Mouse (Mus musculus): ENCODE results near the gene Klhdc10. TPM values are rescaled to one million over a fixed set of nuclear protein-coding genes. Genes with fewer than 3 reads are reported as not detected.
A peak's percentile ranks its signal among the peaks of the same experiment; 100 is the strongest.

The Klhdc10 gene
- 33.0 and 37.4 TPM in 2 replicates for polyA plus RNA-seq (2014; fragmentation: Nextera tagmentation; extraction: Ambion mirVana)

GRCm38 (mm10) chr6:30401308-30402015 is at the start of gene Klhdc10:
Klhdc10 (plus strand) TSS chr6:30401868.
- Histone ChIP-seq H3K4me1 (replicated peaks; ENCODE audit: control insufficient read depth, insufficient read depth, low read length) (peaks cover 3% of the 10 kb centered on the region; the same call in 1 of the 2 replicates), H3K9me3 (ENCODE audit: control insufficient read depth, low read length) (no peaks in the 10 kb centered on the region), H3K27me3 (ENCODE audit: control insufficient read depth, insufficient read depth, low read length) (no peaks in the 10 kb centered on the region), H3K27ac (ENCODE audit: low read depth, low read length) (peak within 1 kb of the TSS; percentile 89), H3K36me3 (ENCODE audit: control insufficient read depth, insufficient read depth, low read length) (no peaks in the 10 kb centered on the region), H3K4me3 (ENCODE audit: low read depth, low read length) (peak within 1 kb of the TSS; percentile 98), H3K9ac (ENCODE audit: low read length) (peak within 1 kb of the TSS; percentile 93), H3K4me2 (ENCODE audit: low read depth, low read length, severe bottlenecking) (peak within 1 kb of the TSS; percentile 63)
- ATAC-seq (replicated peaks; ENCODE audit: low FRiP score) (peak; percentile 100), DNase-seq (ENCODE audit: low spot score) (peak; percentile 99)
- WGBS: 0% methylated on average over 41 of the region's 41 CpGs

GRCm38 (mm10) chr6:30352762-30353161 is 48.9 kb upstream of the Klhdc10 start:
- Histone ChIP-seq H3K9ac (ENCODE audit: low read length) (no peak overlapping the region), H3K4me3 (ENCODE audit: low read depth, low read length) (no peak overlapping the region), H3K27me3 (ENCODE audit: control insufficient read depth, insufficient read depth, low read length) (no peaks in the 10 kb centered on the region), H3K4me1 (replicated peaks; ENCODE audit: control insufficient read depth, insufficient read depth, low read length) (no peaks in the 10 kb centered on the region), H3K27ac (ENCODE audit: low read depth, low read length) (no peak overlapping the region), H3K4me2 (ENCODE audit: low read depth, low read length, severe bottlenecking) (no peak overlapping the region), H3K9me3 (ENCODE audit: control insufficient read depth, low read length) (no peaks in the 10 kb centered on the region), H3K36me3 (ENCODE audit: control insufficient read depth, insufficient read depth, low read length) (no peaks in the 10 kb centered on the region)
- no peak for ATAC-seq (replicated peaks; ENCODE audit: low FRiP score)
- WGBS: 61% methylated on average over 8 of the region's 8 CpGs
- no peak for DNase-seq (ENCODE audit: low spot score)

DNA sequence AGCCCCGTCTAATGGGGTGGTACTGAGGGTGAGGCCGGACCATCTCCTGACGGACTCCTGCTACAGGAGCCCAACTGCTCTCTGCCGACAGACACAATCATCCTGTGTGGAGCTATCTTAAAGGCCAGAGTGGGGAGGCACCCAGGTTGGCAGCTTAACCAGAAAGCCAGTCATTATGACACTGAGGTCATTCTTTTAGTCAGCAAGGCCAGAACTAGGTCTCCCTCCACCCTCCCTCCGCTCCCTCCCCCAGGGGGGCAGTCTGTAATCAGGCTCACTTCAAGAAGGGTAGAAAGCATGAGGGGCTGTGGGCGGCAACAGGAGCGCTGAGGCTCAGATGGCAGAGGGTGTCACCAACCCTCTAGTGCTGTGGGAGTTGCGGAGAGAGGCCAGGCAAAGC is 48.0 kb upstream of the Klhdc10 start:
- no peak overlapping the region for H3K4me3 ChIP-seq (ENCODE audit: low read depth, low read length)
- H3K9me3 ChIP-seq (ENCODE audit: control insufficient read depth, low read length): no peaks in the 10 kb centered on the region
- no peak for DNase-seq (ENCODE audit: low spot score)
- H3K27me3 ChIP-seq (ENCODE audit: control insufficient read depth, insufficient read depth, low read length): no peaks in the 10 kb centered on the region
- no peak overlapping the region for H3K4me2 ChIP-seq (ENCODE audit: low read depth, low read length, severe bottlenecking)
- no peaks in the 10 kb centered on the region for H3K36me3 ChIP-seq (ENCODE audit: control insufficient read depth, insufficient read depth, low read length)
- H3K27ac ChIP-seq (ENCODE audit: low read depth, low read length): no peak overlapping the region
- H3K9ac ChIP-seq (ENCODE audit: low read length): no peak overlapping the region
- 71% methylated on average over 8 of the region's 8 CpGs for WGBS
- ATAC-seq (replicated peaks; ENCODE audit: low FRiP score): no peak
- no peaks in the 10 kb centered on the region for H3K4me1 ChIP-seq (replicated peaks; ENCODE audit: control insufficient read depth, insufficient read depth, low read length)

GRCm38 (mm10) chr6:30354760-30355159 is 46.9 kb upstream of the Klhdc10 start:
- 75% methylated on average over 5 of the region's 5 CpGs for WGBS
- no peaks in the 10 kb centered on the region for H3K27me3 ChIP-seq (ENCODE audit: control insufficient read depth, insufficient read depth, low read length)
- DNase-seq (ENCODE audit: low spot score) (no peak), ATAC-seq (replicated peaks; ENCODE audit: low FRiP score) (no peak)
- no peak overlapping the region for H3K27ac ChIP-seq (ENCODE audit: low read depth, low read length)
- no peaks in the 10 kb centered on the region for H3K36me3 ChIP-seq (ENCODE audit: control insufficient read depth, insufficient read depth, low read length)
- H3K4me3 ChIP-seq (ENCODE audit: low read depth, low read length): no peak overlapping the region
- no peaks in the 10 kb centered on the region for H3K9me3 ChIP-seq (ENCODE audit: control insufficient read depth, low read length)
- H3K4me1 ChIP-seq (replicated peaks; ENCODE audit: control insufficient read depth, insufficient read depth, low read length): no peaks in the 10 kb centered on the region
- H3K9ac ChIP-seq (ENCODE audit: low read length): no peak overlapping the region
- H3K4me2 ChIP-seq (ENCODE audit: low read depth, low read length, severe bottlenecking): no peak overlapping the region

- 81% methylated on average over 8 of the region's 8 CpGs for WGBS
- ATAC-seq (replicated peaks; ENCODE audit: low FRiP score): no peak
- no peak overlapping the region for H3K4me3 ChIP-seq (ENCODE audit: low read depth, low read length)
- H3K4me2 ChIP-seq (ENCODE audit: low read depth, low read length, severe bottlenecking): no peak overlapping the region
- H3K9me3 ChIP-seq (ENCODE audit: control insufficient read depth, low read length): no peaks in the 10 kb centered on the region
- no peak overlapping the region for H3K9ac ChIP-seq (ENCODE audit: low read length)
- no peak for DNase-seq (ENCODE audit: low spot score)
- H3K27ac ChIP-seq (ENCODE audit: low read depth, low read length): no peak overlapping the region
- H3K4me1 ChIP-seq (replicated peaks; ENCODE audit: control insufficient read depth, insufficient read depth, low read length): no peaks in the 10 kb centered on the region
- H3K27me3 ChIP-seq (ENCODE audit: control insufficient read depth, insufficient read depth, low read length): no peaks in the 10 kb centered on the region
- H3K36me3 ChIP-seq (ENCODE audit: control insufficient read depth, insufficient read depth, low read length): no peaks in the 10 kb centered on the region
Observed at GRCm38 (mm10) chr6:30355701-30356100, 46.0 kb upstream of the Klhdc10 start.

DNA sequence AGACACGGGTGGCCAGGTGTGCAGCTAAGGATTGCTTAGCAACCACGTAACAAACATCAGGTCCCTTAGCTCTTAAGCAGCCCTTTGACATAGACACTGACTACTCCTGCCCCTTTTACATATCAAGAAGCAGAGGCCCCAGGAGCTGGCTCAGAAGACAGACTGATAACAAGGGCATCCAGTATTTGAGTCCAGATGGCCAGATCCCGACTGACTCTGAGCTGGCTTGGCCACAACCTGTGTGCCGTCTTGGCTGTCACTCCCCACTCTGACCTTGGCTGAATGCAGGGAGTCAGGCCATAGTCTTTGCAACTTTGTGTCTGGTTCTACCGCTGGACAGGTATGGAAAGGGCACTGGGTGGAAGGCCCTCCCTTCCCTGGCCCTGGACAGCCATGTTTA is 45.5 kb upstream of the Klhdc10 start:
- H3K9me3 ChIP-seq (ENCODE audit: control insufficient read depth, low read length): no peaks in the 10 kb centered on the region
- ATAC-seq (replicated peaks; ENCODE audit: low FRiP score) (no peak), DNase-seq (ENCODE audit: low spot score) (no peak)
- no peaks in the 10 kb centered on the region for H3K4me1 ChIP-seq (replicated peaks; ENCODE audit: control insufficient read depth, insufficient read depth, low read length)
- H3K4me2 ChIP-seq (ENCODE audit: low read depth, low read length, severe bottlenecking): no peak overlapping the region
- H3K4me3 ChIP-seq (ENCODE audit: low read depth, low read length): no peak overlapping the region
- no peaks in the 10 kb centered on the region for H3K36me3 ChIP-seq (ENCODE audit: control insufficient read depth, insufficient read depth, low read length)
- 84% methylated on average over 5 of the region's 5 CpGs for WGBS
- no peak overlapping the region for H3K9ac ChIP-seq (ENCODE audit: low read length)
- H3K27ac ChIP-seq (ENCODE audit: low read depth, low read length): no peak overlapping the region
- H3K27me3 ChIP-seq (ENCODE audit: control insufficient read depth, insufficient read depth, low read length): no peaks in the 10 kb centered on the region

GRCm38 (mm10) chr6:30356680-30357079 is 45.0 kb upstream of the Klhdc10 start:
- H3K4me3 ChIP-seq (ENCODE audit: low read depth, low read length): no peak overlapping the region
- H3K27ac ChIP-seq (ENCODE audit: low read depth, low read length): no peak overlapping the region
- no peak overlapping the region for H3K4me2 ChIP-seq (ENCODE audit: low read depth, low read length, severe bottlenecking)
- ATAC-seq (replicated peaks; ENCODE audit: low FRiP score) (no peak), DNase-seq (ENCODE audit: low spot score) (no peak)
- H3K27me3 ChIP-seq (ENCODE audit: control insufficient read depth, insufficient read depth, low read length): no peaks in the 10 kb centered on the region
- WGBS: 86% methylated on average over 12 of the region's 12 CpGs
- H3K4me1 ChIP-seq (replicated peaks; ENCODE audit: control insufficient read depth, insufficient read depth, low read length): no peaks in the 10 kb centered on the region
- H3K36me3 ChIP-seq (ENCODE audit: control insufficient read depth, insufficient read depth, low read length): no peaks in the 10 kb centered on the region
- no peaks in the 10 kb centered on the region for H3K9me3 ChIP-seq (ENCODE audit: control insufficient read depth, low read length)
- H3K9ac ChIP-seq (ENCODE audit: low read length): no peak overlapping the region

DNA sequence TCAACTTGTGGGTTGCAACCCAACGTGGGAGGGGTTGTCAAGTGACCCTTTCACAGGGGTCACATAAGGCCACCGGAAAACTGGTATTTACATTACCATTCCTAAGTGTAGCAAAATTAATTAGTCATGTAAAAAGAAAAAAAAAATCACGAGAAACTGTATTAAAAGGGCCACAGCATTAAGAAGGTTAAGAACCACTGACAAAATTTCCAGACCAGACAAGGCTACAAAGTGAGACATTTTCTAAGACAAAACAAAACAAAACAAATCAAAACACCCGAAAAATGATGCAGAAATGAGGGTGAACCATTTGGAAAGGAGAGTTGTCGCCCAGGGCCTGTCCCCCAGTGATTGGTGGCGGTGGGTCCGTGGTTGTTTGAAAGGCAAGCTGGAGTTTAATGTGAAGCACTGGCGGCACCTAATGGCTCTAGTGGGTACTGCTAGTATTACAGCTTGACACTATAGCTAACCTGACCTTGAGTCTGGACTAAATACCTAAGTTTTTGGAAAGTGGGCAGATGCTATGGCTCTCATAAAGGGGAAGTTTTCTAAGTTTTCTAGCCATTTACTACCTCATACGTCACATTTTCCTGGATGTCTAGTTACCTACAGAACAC is 44.0 kb upstream of the Klhdc10 start:
- no peak overlapping the region for H3K27ac ChIP-seq (ENCODE audit: low read depth, low read length)
- no peak overlapping the region for H3K4me2 ChIP-seq (ENCODE audit: low read depth, low read length, severe bottlenecking)
- H3K4me1 ChIP-seq (replicated peaks; ENCODE audit: control insufficient read depth, insufficient read depth, low read length): no peaks in the 10 kb centered on the region
- no peaks in the 10 kb centered on the region for H3K9me3 ChIP-seq (ENCODE audit: control insufficient read depth, low read length)
- peak; percentile 86 for DNase-seq (ENCODE audit: low spot score)
- no peaks in the 10 kb centered on the region for H3K36me3 ChIP-seq (ENCODE audit: control insufficient read depth, insufficient read depth, low read length)
- no peak overlapping the region for H3K9ac ChIP-seq (ENCODE audit: low read length)
- WGBS: 24% methylated on average over 9 of the region's 9 CpGs
- no peaks in the 10 kb centered on the region for H3K27me3 ChIP-seq (ENCODE audit: control insufficient read depth, insufficient read depth, low read length)
- no peak overlapping the region for H3K4me3 ChIP-seq (ENCODE audit: low read depth, low read length)
- 0 out of 2 replicates have a peak, but pooled peaks have one; percentile 56 for ATAC-seq (replicated peaks; ENCODE audit: low FRiP score)
